Mouse (Mus musculus) fibroblast of lung, adult 2 months (primary cell): ENCODE data around the gene Slc25a48.

Source experiments
- DNase-seq: peaks from one replicate; pipeline ENCODE4 v3.0.0-alpha.2; 2011; ENCODE audit warnings: low read depth

Slc25a48 gene

DNA sequence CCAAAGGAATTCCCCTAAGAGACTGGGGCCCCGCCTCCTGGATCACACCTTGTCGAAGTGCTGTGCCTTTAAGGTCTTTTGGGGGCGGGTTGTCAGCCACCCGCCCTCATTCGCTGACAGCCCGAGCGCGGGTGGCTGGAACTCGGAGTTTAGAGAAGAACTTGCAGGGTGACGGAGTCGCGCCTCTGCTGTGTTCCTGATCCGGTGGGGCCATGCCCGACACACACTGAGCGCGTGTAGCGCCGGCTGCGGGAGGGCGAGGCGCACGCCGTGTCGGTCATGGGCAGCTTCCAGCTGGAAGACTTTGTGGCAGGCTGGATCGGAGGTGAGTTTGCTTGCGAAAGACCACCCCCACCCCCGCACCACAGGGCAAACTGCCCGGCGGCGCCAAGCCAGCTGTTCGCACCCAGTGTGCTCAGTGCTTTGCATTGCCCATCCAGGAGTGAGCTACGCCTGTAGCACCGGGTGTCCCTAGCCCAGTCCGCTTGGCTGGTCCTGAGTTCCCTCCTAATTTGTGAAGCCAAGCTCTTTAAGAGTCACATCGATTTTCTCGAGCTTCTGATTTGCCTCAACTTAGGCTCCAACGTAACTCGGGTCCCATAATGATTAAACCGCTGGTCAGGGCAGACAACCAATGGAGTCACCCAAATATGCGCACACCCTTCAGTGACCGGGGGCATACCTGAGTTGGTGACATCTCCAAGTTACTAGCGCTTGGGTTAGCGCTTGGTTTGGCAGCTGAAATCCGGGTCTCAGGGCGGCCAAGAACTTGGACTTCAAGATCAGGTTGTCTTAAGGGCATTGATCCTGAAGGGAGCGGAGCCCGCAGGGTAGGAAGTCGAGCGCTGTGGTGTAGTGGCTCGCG lies at the start of gene Slc25a48:
Gene Slc25a48 (plus strand): TSS at position 145 of the 865 bp plus-strand sequence.
- DNase-seq = no peak

DNA sequence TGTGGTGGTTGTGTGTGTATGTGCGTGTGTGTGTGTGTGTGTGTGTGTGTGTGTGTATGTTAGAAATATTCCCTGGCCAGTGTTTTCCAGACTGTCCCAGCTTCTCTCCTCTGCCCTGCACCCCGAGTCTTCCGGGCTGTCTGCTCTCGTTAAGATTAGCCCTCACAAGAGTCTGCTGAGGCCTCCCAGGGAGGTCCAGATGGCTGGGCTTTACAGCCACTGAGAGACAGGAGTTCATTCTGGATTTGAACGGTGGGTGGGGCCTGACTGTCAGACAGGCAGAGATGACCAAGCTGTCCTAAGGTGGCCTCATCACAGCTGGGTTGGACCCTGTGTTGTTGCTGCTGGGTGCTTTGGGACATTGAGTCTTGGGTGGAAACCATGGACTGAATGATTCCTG lies 40.6 kb upstream of the Slc25a48 start:
- DNase-seq = no peak

DNA sequence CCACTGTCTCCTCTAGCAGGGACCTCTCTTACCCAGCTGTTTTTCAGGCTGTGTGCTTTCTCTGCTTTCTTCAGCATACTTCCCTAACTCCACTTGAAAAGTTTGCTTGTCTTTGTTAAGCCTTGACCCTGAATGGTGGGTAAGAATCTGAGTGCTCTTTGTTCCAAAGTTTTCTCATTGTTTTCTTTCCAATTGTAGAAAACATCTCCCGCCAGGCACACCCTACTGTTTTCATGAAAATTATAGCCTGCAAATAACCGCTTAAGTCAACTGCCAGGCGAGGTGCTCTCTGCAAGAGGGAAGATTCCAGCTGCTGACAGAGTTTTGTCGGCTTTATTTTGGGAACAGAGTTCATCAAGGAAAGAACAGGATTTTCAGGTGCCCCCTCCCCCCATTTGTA lies 37.0 kb upstream of the Slc25a48 start:
- DNase-seq = no peak

DNA sequence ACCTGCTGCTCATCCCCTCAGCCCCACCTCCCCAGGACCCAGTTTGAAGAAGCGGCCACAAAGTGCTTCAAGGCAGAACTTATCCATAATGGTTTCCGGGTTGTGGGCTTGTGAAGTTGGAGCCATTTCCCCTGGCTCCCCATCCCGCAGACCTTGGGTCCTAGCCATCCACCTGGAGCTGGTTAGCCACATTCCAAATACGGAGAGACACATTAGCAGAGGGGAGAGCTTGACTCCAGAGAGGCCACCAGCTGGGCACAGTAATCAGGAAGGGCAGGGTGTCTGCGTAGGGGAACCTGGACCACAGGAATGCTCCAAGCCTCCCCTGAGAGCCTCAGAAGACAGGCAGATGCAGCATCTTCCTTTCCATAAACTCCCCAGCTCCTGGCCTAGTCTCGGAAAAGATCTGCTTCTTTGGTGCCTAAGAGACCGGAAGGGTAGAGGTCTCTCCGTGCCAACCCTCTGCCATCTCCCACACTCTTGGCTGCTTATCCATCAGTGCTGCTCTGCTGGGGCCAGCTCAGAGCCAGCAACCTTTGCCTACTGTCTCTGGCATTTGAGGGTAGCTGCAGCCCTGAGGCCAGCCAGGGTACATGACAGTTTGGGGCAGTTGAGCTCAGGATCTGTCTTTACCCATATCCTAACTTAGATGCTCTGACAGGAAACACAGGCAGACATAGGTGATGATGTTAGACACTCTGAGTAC lies 34.6 kb upstream of the Slc25a48 start:
- DNase-seq = no peak

DNA sequence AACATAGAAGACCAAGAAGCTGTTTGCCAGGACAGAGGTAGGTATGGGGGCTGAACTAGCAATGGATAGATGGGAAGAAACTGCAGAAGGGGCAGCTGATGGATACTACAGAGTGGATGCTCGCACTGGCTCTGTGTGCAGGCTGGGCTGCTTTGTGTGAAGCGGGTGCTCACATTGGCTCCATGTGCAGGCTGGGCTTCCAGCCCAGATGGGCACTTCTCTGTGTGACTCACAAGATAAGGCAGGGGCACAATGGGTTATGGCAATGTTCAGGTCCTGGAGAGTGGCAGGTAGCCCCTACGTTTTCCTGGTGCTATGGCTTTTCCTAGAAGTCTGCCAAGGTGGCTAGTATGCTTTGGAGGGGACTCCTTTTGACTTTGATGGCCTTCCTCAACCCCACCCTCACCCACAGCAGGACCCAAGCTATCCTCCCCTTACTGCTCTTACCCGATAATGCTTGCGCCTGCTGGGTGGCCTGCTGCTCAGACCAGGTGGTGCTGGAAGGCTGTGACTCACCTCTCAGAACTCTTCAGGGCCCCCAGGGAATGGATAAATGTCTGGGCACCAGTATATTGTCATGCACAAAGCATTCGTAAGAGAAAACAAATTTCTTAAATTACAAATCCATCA lies 33.5 kb upstream of the Slc25a48 start:
- DNase-seq = no peak

DNA sequence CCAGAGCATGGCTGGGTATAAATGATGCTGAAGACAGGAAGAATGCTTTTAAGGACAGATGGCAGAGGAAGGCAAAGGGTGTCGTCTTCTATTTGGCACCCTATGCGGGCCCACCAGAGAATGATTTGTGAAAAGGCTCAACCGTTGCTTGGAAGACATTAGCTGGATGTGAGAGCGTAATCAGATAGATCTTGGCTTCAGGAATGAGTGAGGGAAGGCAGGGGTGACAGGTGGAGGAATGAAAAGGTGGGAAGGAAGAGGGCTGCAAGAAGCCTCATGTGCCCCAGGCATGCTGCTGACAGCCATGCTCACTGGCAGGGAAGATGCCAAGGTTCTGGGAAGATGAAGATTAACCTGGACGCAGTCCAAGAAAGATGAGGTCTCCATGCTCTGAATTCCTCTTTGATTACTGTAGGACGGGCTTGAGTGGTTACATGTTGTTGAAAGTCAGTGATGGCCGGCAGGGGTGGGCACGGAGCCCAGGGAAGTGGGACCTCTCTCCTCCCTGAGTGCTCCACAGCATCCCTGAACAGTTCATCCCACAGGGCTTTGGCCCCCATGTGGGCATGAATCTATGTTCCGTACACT lies 25.8 kb upstream of the Slc25a48 start:
- DNase-seq = no peak

DNA sequence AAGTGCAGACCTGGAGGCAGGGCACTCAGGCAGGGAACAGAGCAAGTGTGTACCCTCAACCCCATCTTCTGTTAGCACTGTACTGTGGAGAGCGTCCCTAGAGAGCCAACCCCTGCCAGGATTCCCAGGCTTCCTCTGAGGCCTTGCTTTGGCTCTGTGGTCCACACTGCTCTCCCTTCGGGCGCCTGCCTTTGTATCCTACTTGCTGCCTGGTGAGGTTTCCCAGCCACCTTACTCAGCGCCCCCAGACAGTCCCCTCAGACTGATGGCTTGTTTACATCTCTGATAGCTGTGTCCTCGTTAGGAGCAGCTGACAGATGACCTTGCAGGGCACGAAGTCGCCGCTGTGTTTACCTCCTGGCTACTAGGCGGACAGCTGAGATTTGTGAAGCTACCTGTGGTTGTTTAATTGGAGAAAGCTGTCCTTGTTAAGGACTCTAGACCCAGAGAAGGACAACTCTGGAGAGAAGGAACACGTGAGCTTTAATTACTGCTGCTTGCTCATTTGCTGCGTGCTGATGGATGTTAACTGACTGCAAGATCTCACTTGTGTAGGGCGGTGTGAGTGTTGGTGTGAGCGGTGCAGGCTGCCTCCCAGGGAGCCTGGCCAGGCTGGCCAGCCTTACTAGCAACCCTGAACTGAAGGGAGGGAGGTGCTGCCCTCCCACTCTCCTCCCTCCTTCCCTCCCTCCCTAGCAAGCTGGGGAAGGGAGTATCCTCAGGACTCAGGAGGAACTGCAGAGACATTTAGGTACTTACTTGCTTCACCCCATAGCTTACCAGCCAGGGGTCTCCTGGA lies 19.3 kb upstream of the Slc25a48 start:
- DNase-seq = no peak

DNA sequence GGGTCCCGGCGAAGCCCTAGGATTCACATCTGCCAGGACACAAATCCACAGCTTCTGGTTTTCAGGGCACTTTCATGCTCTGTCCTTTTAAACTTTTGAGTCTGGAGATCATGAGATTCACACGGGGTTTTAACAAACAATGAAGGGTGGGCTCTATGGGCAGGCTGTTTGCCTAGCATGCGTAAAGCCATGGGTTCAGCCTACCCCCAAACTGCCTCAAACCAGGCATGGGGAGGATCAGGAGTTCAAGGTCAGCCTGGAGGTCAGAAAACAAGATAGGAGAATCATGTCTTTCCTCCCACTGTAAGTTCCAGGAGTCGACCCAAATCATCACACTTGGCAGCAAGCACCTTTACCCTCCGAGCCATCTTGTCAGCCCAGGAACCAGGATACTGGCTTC lies 18.6 kb upstream of the Slc25a48 start:
- no peak for DNase-seq

DNA sequence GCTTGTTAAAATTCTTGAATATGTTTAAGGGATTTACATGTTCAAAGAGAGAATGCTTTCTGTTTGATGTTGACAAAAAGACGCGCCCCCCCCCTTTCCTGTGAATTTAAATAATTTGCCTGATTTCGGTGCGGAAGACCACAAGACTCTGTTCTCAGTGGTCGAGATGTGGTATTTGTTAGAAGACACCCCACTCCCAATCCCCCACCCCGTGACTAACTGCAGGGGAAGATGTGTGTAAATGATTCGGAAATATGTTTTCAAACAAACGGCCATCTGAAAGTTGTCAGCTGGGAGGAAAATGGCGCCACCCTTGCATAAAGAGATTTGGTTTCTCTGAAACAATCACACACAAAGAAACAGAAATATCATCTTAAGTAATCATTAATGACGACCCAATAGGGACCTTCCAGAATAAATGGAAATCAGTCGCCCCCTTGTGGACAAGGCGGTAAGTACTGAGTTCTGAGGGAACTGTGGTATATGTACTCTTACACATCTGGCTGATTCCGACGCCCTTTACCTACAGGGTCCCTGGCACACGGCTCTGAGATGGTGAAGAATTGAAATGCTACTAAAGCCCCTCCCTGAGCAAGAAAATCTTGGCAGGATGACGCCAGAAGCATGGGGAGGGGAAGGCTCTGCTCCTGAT lies 16.0 kb upstream of the Slc25a48 start:
- DNase-seq = peak; percentile 27

DNA sequence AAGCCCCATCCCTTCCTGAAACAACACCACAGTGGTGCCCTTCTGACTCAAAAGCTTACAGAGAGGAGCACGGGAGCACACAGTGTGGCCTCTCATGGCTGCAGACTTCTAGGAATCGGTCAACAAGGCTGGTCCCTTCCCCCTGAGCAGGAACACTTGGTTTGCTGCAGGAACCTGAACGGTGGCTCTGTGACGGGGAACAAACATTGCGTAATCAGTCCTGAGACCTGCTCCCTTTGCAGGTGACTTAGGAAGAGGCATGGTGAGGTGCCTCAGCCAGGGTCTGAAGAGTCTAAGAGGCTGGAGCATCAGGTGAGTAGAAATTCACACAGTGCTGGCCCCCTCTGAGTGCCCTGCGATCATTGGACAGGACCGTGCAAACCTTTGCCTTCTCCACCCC lies 12.2 kb upstream of the Slc25a48 start:
- DNase-seq = no peak

DNA sequence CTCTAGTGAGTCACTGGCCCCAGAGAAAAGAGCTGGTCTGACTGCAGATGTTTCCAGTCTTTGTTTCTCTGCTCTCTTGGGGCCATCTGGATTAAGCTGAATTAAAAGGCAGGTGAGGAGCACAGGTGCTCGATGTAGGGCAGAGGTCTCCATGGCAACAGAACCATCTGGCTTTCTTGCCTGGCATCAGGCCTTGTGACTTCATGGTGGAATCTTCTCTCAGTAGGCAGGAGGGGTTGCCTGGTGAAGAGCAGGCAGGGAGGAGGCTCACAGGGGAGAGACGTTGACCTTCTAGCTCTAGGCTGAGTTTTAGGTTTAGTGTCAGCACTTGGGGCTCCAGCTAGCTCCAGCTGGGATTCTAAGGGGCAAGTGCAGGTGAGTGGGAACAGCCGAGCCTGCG lies 11.8 kb upstream of the Slc25a48 start, which contains the start of gene Gm3045:
Gene Gm3045 (plus strand): TSS at position 230 of the 400 bp plus-strand sequence.
- no peak for DNase-seq

DNA sequence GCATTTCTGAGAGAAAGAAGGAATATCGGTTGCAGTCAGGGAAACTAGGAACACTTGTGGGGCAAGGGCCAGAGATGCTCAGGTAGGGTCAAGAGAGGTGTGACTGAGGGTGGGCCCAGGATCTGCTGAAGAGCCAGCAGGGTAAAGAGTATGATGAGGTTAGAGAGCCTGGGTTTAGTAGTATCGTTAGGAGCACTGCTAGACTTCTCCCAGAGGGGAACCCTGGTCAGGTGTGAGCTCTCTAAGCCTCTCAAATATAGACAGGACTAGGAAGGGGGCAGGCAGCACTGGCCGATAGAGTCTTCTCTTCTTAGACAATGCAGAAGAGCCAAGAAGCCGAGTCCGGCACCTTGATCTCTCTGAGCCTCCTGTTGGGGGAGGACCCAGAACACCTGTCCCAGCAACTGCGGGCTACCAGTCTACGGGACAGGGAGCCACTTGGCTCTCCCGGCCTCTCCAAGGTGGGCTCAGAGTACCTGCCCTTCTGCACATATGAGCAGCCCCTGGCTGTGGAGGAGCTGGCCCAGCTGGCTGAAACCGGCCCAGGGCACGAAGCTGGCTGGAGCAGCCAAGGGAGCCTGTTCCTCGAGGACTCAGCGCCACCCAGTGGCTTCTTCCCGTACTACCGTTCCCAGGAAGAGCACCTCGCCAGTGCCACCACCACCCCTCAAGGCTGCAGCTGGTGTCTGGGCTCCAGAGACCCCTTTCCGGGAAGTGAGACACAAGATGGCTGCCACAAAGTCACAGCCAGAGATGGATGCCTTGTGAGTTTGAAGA lies 9.2 kb upstream of the Slc25a48 start:
- no peak for DNase-seq

DNA sequence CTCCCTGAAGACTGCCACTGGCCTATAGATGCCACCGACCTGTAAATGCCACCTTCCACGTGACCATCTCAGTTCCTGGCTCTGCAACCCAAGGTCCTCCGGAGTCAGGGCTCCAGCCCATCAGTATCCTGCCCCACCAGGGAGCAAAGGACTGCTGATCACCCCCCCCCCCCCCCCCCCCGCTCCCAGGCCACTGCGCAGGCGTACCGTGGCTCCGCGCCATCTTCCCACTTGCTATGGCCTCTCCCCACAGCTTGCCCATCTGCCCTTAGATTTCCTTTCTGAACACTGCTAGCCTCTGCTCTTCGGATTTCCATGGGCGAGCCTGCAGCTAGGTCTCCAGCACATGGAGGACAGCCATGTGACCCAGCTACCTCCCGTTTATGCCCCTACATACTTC lies 5.7 kb upstream of the Slc25a48 start:
- DNase-seq = no peak

DNA sequence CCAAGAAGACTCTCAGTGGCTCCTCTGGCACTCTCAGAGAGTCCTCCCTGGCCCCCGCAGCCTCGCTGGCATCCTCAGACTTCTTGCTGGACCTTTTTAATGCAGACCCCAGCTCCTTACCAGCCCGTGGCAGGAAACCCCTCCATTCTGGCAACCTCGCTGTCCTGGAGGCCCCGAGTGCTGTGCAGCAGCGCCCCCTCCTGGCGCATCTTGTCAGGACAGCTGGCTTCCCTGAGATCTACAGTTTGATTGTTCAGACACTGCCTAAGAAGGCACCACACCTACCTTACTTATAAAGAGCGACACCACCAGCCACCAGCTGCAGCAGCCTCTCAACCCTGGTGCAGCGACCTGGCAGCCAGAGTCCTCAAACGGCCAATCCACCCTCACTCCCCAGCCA lies 4.7 kb upstream of the Slc25a48 start:
- DNase-seq = no peak

DNA sequence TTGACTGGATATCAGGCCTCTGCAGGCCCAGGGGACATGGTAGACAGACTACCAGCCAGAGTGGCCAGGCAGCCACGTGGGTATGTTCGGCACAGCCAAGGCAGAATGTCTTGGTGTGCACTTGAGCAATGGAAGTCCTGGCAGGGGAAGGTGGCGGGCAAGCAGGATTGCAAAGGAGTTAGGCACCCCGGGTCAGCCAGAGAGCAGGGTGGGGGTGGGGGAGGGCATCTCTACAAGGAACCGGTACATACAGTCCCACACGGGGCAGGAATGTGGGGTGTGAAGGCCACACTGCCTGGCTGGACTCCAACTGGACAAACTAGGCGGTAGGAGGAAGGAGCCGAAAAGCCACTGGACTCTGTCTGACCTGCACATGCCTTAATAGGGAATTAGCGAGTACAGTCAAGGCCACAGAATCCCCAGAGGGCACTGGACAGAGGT lies 3.8 kb upstream of the Slc25a48 start:
- DNase-seq = no peak

DNA sequence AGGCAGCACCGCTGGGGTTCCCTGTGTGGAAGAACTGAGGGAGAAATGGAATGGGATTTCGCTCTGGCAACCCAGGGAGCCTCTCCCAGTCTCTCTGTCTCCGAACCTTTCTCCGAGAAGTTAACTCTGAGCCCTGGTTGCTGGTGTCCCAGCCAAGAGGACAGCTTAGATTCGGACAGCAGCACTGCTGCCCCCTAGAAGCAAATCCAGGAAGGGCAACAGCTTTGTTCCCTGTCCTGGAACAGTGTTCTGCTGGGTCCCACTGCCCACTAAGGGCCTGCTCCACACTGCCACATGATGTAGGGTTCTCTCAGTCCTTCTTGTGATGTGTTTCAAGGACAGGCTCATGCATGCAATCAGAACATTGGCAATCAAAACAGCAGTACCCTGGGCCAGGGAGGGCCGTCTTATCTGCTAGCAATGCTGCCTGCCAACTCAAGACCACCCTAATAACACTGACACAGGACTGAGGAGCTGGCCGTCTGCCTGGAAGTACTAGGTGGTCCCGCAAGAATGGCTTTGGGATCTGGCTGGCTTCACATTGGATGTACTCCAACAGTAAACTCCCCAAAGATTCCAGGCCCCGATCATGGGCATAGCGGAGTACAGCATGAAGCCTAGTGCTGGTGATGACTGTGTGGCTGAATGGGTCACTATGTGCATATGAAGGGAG lies 2.4 kb upstream of the Slc25a48 start:
- no peak for DNase-seq

DNA sequence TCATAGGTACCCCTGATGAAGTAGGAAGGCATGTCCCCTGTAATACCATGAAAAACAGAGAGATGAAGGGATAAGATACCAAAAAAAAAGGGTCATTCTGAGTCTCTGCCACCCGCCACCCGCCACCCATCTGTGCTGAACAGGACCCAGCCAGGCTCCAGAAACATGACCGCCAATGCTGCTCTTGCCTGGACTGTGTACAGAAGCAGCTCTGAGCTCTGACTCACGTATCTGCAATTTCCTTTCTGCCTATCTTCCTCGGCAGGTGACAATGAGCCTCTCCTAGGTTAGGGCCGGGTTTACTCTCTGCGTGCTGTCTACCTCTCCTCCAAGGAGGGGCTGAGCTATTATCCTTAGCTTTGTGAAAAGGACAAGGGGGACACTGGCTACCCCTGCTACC lies 5.3 kb downstream of the Slc25a48 start:
- DNase-seq = no peak

DNA sequence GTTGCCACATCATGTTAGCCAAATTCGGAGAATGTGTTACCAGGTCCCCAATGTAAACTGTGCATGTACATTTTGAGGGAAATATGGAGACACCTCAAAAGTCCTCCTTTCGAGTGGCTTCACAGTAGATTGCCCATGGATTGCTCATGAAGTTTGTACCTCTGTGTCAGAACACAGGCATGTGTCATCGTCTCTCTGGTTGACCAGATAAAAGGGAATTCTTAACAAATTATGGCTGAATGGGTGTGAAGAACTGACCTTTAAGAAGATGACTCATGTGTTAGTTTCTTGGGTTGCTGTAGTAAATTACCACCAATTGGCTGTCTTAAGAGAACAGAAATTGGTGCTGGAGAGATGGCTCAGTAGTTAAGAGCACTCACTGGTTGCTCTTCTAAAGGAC lies 6.0 kb downstream of the Slc25a48 start:
- DNase-seq = no peak

DNA sequence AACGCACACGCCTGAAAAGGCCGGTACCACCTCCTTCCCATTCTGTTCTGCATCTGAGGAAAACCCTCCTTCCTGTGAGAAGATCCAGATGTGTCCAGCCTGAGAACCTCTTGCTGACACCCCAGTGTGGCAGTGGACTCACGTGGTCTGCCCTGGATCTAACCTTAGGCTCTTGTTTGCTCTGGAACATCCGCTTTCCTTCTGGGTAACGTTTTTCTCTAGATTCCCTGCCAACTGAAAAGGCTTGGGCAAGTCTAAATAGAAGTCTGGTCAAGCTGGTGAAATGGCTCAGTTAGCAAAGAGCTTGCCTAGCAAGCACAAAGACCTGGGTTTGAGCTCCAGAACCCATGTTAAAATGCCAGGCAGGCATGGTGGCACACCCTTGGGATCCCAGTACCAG lies 6.8 kb downstream of the Slc25a48 start:
- no peak for DNase-seq
